Mouse (Mus musculus): Measurements from ENCODE around the gene Tfpi.
"Not testable (repeated sequence)": the region's sequence is repeated elsewhere in the genome, so short reads cannot be mapped to it uniquely, and the experiment has no call there.

The Tfpi gene

GRCm38 (mm10) chr2:84476577-84476976, at the start of gene Tfpi:
TSS of gene Tfpi (minus strand) at chr2:84476775.
- DNase-seq (ENCODE audit: extremely low spot score, low read depth, low spot score) = no peak

GRCm38 (mm10) chr2:84526221-84526620, 49.6 kb upstream of the Tfpi start:
- DNase-seq (ENCODE audit: extremely low spot score, low read depth, low spot score) = no peak

GRCm38 (mm10) chr2:84525806-84526205, 49.2 kb upstream of the Tfpi start:
- no peak for DNase-seq (ENCODE audit: extremely low spot score, low read depth, low spot score)

GRCm38 (mm10) chr2:84525047-84525446, 48.5 kb upstream of the Tfpi start:
- DNase-seq (ENCODE audit: extremely low spot score, low read depth, low spot score) = no peak

GRCm38 (mm10) chr2:84523994-84524393, 47.4 kb upstream of the Tfpi start:
- no peak for DNase-seq (ENCODE audit: extremely low spot score, low read depth, low spot score)

- DNase-seq (ENCODE audit: extremely low spot score, low read depth, low spot score) = no peak
Measured at GRCm38 (mm10) chr2:84523103-84523865, 46.7 kb upstream of the Tfpi start.

- no peak for DNase-seq (ENCODE audit: extremely low spot score, low read depth, low spot score)
Measured at GRCm38 (mm10) chr2:84519514-84520067, 43.0 kb upstream of the Tfpi start.

- no peak for DNase-seq (ENCODE audit: extremely low spot score, low read depth, low spot score)
Measured at GRCm38 (mm10) chr2:84518767-84519166, 42.2 kb upstream of the Tfpi start.

GRCm38 (mm10) chr2:84513281-84513680, 36.7 kb upstream of the Tfpi start:
- no peak for DNase-seq (ENCODE audit: extremely low spot score, low read depth, low spot score)

GRCm38 (mm10) chr2:84511508-84511907, 34.9 kb upstream of the Tfpi start:
- DNase-seq (ENCODE audit: extremely low spot score, low read depth, low spot score) = no peak

GRCm38 (mm10) chr2:84511036-84511435, 34.5 kb upstream of the Tfpi start:
- no peak for DNase-seq (ENCODE audit: extremely low spot score, low read depth, low spot score)

GRCm38 (mm10) chr2:84504954-84505394, 28.4 kb upstream of the Tfpi start:
- DNase-seq (ENCODE audit: extremely low spot score, low read depth, low spot score) = not testable (repeated sequence)

GRCm38 (mm10) chr2:84504285-84504684, 27.7 kb upstream of the Tfpi start:
- no peak for DNase-seq (ENCODE audit: extremely low spot score, low read depth, low spot score)

GRCm38 (mm10) chr2:84498921-84499320, 22.3 kb upstream of the Tfpi start:
- no peak for DNase-seq (ENCODE audit: extremely low spot score, low read depth, low spot score)

GRCm38 (mm10) chr2:84495108-84495507, 18.5 kb upstream of the Tfpi start:
- DNase-seq (ENCODE audit: extremely low spot score, low read depth, low spot score) = no peak

GRCm38 (mm10) chr2:84493626-84494025, 17.1 kb upstream of the Tfpi start:
- no peak for DNase-seq (ENCODE audit: extremely low spot score, low read depth, low spot score)

- DNase-seq (ENCODE audit: extremely low spot score, low read depth, low spot score) = no peak
Measured at GRCm38 (mm10) chr2:84491715-84492114, 15.1 kb upstream of the Tfpi start.

- no peak for DNase-seq (ENCODE audit: extremely low spot score, low read depth, low spot score)
Measured at GRCm38 (mm10) chr2:84487705-84488291, 11.2 kb upstream of the Tfpi start.

- no peak for DNase-seq (ENCODE audit: extremely low spot score, low read depth, low spot score)
Measured at GRCm38 (mm10) chr2:84481863-84482262, 5.3 kb upstream of the Tfpi start.

GRCm38 (mm10) chr2:84479036-84479435, 2.5 kb upstream of the Tfpi start:
- peak; percentile 30 for DNase-seq (ENCODE audit: extremely low spot score, low read depth, low spot score)

- no peak for DNase-seq (ENCODE audit: extremely low spot score, low read depth, low spot score)
Measured at GRCm38 (mm10) chr2:84477759-84478158, 1.2 kb upstream of the Tfpi start.

GRCm38 (mm10) chr2:84476131-84476530, 444 bp downstream of the Tfpi start:
- DNase-seq (ENCODE audit: extremely low spot score, low read depth, low spot score) = no peak

Data from hindlimb bud, embryonic 11.5 days (tissue).